Mouse (Mus musculus): ENCODE results near the gene Smarca4.

DNA sequence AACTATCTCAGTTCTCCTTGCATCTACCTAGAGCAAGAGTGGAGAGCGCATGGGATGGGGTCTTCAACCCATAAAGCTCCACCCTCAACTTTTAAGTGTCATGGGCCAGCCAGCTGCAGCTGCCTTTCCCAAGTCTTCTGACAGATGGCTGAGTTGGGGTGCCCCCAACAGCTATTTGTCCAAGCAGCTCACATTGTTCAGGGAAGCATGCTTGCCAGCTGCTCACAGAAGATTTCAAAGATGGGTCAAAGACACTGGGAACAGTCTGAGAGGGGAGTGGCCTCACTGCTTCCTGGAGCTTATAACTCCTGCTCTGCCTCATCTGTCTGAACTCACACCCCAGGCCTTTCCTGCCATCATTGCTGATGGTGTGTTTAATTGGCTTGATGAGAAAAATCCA is 39.7 kb upstream of the Smarca4 start:
- TF ChIP-seq CTCF (IDR thresholded peaks at IDR 0.05; ENCODE audit: insufficient read depth, low read length) = no peak
- no peak for TF ChIP-seq POLR2A (IDR thresholded peaks at IDR 0.05; ENCODE audit: borderline replicate concordance, extremely low read depth, low read depth, low read length)
